Mouse (Mus musculus) intestine, embryonic 15.5 days (tissue): ENCODE measurements at regions not wholly inside any gene's neighbourhood (a gene's known extent, or its start where the extent isn't known, plus 50 kb on each side); places are given as distances from the start of the nearest gene placed in this dataset.

Experiments used
- microRNA counts: library from miRNA; unstranded; fragments of <30 nt; microRNA quantifications from one replicate; lab custom pipeline; 2016

MicroRNA genes in the stretch of these regions (microRNA counts, 519-probe panel; counts per million panel counts)
- microRNA mmu-miR-1193 (lab: Ali Mortazavi, UCI) = 2,540 counts per million, percentile 66 among the panel's probes with 10 or more counts
- microRNA mmu-miR-1197 (lab: Ali Mortazavi, UCI) = 2,130 counts per million, percentile 51 among the panel's probes with 10 or more counts
- 3,150 counts per million, percentile 80 among the panel's probes with 10 or more counts for microRNA mmu-miR-134 (lab: Ali Mortazavi, UCI)
- 3,393 counts per million, percentile 84 among the panel's probes with 10 or more counts for microRNA mmu-miR-154 (lab: Ali Mortazavi, UCI)
- microRNA mmu-miR-299 (lab: Ali Mortazavi, UCI) = 97.1 counts per million, percentile 29 among the panel's probes with 10 or more counts
- 3,546 counts per million, percentile 87 among the panel's probes with 10 or more counts for microRNA mmu-miR-300 (lab: Ali Mortazavi, UCI)
- microRNA mmu-miR-3072 (lab: Ali Mortazavi, UCI) = 97.1 counts per million, percentile 29 among the panel's probes with 10 or more counts
- microRNA mmu-miR-323-3p (lab: Ali Mortazavi, UCI) = 3,220 counts per million, percentile 81 among the panel's probes with 10 or more counts
- microRNA mmu-miR-323-5p (lab: Ali Mortazavi, UCI) = 2,116 counts per million, percentile 50 among the panel's probes with 10 or more counts
- 3,962 counts per million, percentile 94 among the panel's probes with 10 or more counts for microRNA mmu-miR-329 (lab: Ali Mortazavi, UCI)
- microRNA mmu-miR-369-3p (lab: Ali Mortazavi, UCI) = 3,907 counts per million, percentile 93 among the panel's probes with 10 or more counts
- microRNA mmu-miR-369-5p (lab: Ali Mortazavi, UCI) = 2,900 counts per million, percentile 75 among the panel's probes with 10 or more counts
- 3,643 counts per million, percentile 89 among the panel's probes with 10 or more counts for microRNA mmu-miR-376a (lab: Ali Mortazavi, UCI)
- 3,941 counts per million, percentile 93 among the panel's probes with 10 or more counts for microRNA mmu-miR-376b (lab: Ali Mortazavi, UCI)
- microRNA mmu-miR-376c (lab: Ali Mortazavi, UCI) = 3,761 counts per million, percentile 91 among the panel's probes with 10 or more counts
- 3,900 counts per million, percentile 93 among the panel's probes with 10 or more counts for microRNA mmu-miR-377 (lab: Ali Mortazavi, UCI)
- 3,039 counts per million, percentile 77 among the panel's probes with 10 or more counts for microRNA mmu-miR-379 (lab: Ali Mortazavi, UCI)
- 1,422 counts per million, percentile 33 among the panel's probes with 10 or more counts for microRNA mmu-miR-380-3p (lab: Ali Mortazavi, UCI)
- microRNA mmu-miR-380-5p (lab: Ali Mortazavi, UCI) = 1,957 counts per million, percentile 43 among the panel's probes with 10 or more counts
- 3,338 counts per million, percentile 83 among the panel's probes with 10 or more counts for microRNA mmu-miR-381 (lab: Ali Mortazavi, UCI)
- microRNA mmu-miR-382 (lab: Ali Mortazavi, UCI) = 3,712 counts per million, percentile 90 among the panel's probes with 10 or more counts
- microRNA mmu-miR-409-3p (lab: Ali Mortazavi, UCI) = 2,241 counts per million, percentile 56 among the panel's probes with 10 or more counts
- 2,748 counts per million, percentile 71 among the panel's probes with 10 or more counts for microRNA mmu-miR-409-5p (lab: Ali Mortazavi, UCI)
- 3,775 counts per million, percentile 91 among the panel's probes with 10 or more counts for microRNA mmu-miR-410 (lab: Ali Mortazavi, UCI)
- microRNA mmu-miR-411 (lab: Ali Mortazavi, UCI) = 2,921 counts per million, percentile 75 among the panel's probes with 10 or more counts
- microRNA mmu-miR-412 (lab: Ali Mortazavi, UCI) = 1,485 counts per million, percentile 34 among the panel's probes with 10 or more counts
- microRNA mmu-miR-453 (lab: Ali Mortazavi, UCI) = 97.1 counts per million, percentile 29 among the panel's probes with 10 or more counts
- microRNA mmu-miR-485 (lab: Ali Mortazavi, UCI) = 2,123 counts per million, percentile 50 among the panel's probes with 10 or more counts
- 3,192 counts per million, percentile 80 among the panel's probes with 10 or more counts for microRNA mmu-miR-487b (lab: Ali Mortazavi, UCI)
- microRNA mmu-miR-494 (lab: Ali Mortazavi, UCI) = 97.1 counts per million, percentile 29 among the panel's probes with 10 or more counts
- microRNA mmu-miR-495 (lab: Ali Mortazavi, UCI) = 3,691 counts per million, percentile 89 among the panel's probes with 10 or more counts
- 1,693 counts per million, percentile 35 among the panel's probes with 10 or more counts for microRNA mmu-miR-496 (lab: Ali Mortazavi, UCI)
- 2,526 counts per million, percentile 65 among the panel's probes with 10 or more counts for microRNA mmu-miR-539 (lab: Ali Mortazavi, UCI)
- 3,240 counts per million, percentile 81 among the panel's probes with 10 or more counts for microRNA mmu-miR-541 (lab: Ali Mortazavi, UCI)
- 3,372 counts per million, percentile 83 among the panel's probes with 10 or more counts for microRNA mmu-miR-543 (lab: Ali Mortazavi, UCI)
- microRNA mmu-miR-544 (lab: Ali Mortazavi, UCI) = 97.1 counts per million, percentile 29 among the panel's probes with 10 or more counts
- microRNA mmu-miR-654-3p (lab: Ali Mortazavi, UCI) = 2,172 counts per million, percentile 52 among the panel's probes with 10 or more counts
- 97.1 counts per million, percentile 29 among the panel's probes with 10 or more counts for microRNA mmu-miR-654-5p (lab: Ali Mortazavi, UCI)
- 1,298 counts per million, percentile 32 among the panel's probes with 10 or more counts for microRNA mmu-miR-666-3p (lab: Ali Mortazavi, UCI)
- 97.1 counts per million, percentile 29 among the panel's probes with 10 or more counts for microRNA mmu-miR-666-5p (lab: Ali Mortazavi, UCI)
- 2,547 counts per million, percentile 66 among the panel's probes with 10 or more counts for microRNA mmu-miR-667 (lab: Ali Mortazavi, UCI)
- 2,262 counts per million, percentile 57 among the panel's probes with 10 or more counts for microRNA mmu-miR-668 (lab: Ali Mortazavi, UCI)
- microRNA mmu-miR-679 (lab: Ali Mortazavi, UCI) = 97.1 counts per million, percentile 29 among the panel's probes with 10 or more counts
- 97.1 counts per million, percentile 29 among the panel's probes with 10 or more counts for microRNA mmu-miR-758 (lab: Ali Mortazavi, UCI)
- 1,200 counts per million, percentile 31 among the panel's probes with 10 or more counts for microRNA mmu-miR-882 (lab: Ali Mortazavi, UCI)
